Mouse (Mus musculus) C2C12 (cell line): ENCODE data around the gene Qpct. TPM values are rescaled to one million over a fixed set of nuclear protein-coding genes. Genes with fewer than 3 reads are reported as not detected.

Source experiments
- H3K27me3 ChIP-seq: one replicate; pipeline ENCODE4 v1.6.1; 2011; ENCODE audit not compliant: control insufficient read depth, insufficient read depth, insufficient read length
- H3K36me3 ChIP-seq: one replicate; pipeline ENCODE4 v1.6.1; 2011; ENCODE audit not compliant: control insufficient read depth, insufficient read depth
- H3K4me3 ChIP-seq: one replicate; pipeline ENCODE4 v1.5.1; 2011; ENCODE audit warnings: mild to moderate bottlenecking, control low read depth; ENCODE audit not compliant: poor library complexity, insufficient read depth, severe bottlenecking
- H3K79me2 ChIP-seq: one replicate; pipeline ENCODE4 v1.6.1; 2011; ENCODE audit not compliant: control insufficient read depth, insufficient read depth
- H3K79me3 ChIP-seq: one replicate; pipeline ENCODE4 v1.6.1; 2011; ENCODE audit warnings: low read depth, control low read depth
- H3ac ChIP-seq: one replicate; pipeline ENCODE3; 2011; ENCODE audit warnings: low read depth; ENCODE audit not compliant: control insufficient read depth, insufficient read length
- CEBPB ChIP-seq: IDR thresholded peaks from one replicate; pipeline ENCODE4 v1.6.1; 2011; ENCODE audit warnings: low read depth, mild to moderate bottlenecking, control low read depth, moderate library complexity
- CTCF ChIP-seq: IDR thresholded peaks from one replicate; pipeline ENCODE4 v1.5.1; 2011; ENCODE audit not compliant: control insufficient read depth, insufficient read depth, insufficient read length
- FOSL1 ChIP-seq: IDR thresholded peaks from one replicate; pipeline ENCODE4 v1.8.0; 2011; ENCODE audit warnings: mild to moderate bottlenecking, low read length; ENCODE audit not compliant: poor library complexity, insufficient read depth, severe bottlenecking
- MAX ChIP-seq: IDR thresholded peaks from one replicate; pipeline ENCODE4 v1.6.1; 2011; ENCODE audit warnings: mild to moderate bottlenecking, control low read depth
- MYOD1 ChIP-seq: IDR thresholded peaks from one replicate; pipeline ENCODE4 v1.6.1; 2011; ENCODE audit warnings: low read depth; ENCODE audit not compliant: control insufficient read depth, insufficient read length
- MYOG ChIP-seq: IDR thresholded peaks from one replicate; pipeline ENCODE4 v1.6.1; 2011; ENCODE audit not compliant: control insufficient read depth, insufficient read length; ENCODE audit errors: extremely low read depth
- USF1 ChIP-seq: IDR thresholded peaks from one replicate; pipeline ENCODE4 v1.6.1; 2011; ENCODE audit warnings: low read depth, mild to moderate bottlenecking, control low read depth, moderate library complexity
- polyA plus RNA-seq: library from polyadenylated mRNA; unstranded; fragments of >200 nt; fragmentation: generic; extraction: Trizol; gene quantifications from one replicate; pipeline ENCODE4 v1.2.1, GENCODE M21; 2012; ENCODE audit warnings: missing spikeins

Qpct gene
- polyA plus RNA-seq, 1 experiment: 0.71 TPM

DNA sequence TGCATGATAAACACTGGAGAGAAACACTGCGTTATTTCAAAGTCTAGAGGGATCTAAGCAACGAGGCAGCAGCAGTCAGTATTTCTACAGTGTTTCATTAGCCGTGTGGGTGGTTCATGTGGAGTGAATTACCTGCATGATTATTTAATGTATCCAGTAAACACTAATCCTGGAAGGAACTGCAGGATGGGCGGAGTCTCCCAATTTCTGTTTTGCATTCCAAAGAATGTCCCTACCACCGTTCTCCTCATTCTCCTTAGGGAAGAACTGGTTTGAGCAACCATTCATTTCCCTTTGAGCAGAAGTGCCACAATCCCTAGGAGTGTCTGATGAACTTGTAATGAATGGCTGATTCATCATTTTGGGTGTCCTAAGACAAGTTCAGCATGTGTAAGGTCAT lies 8.5 kb downstream of the Qpct start:
- Histone ChIP-seq H3K27me3 (no peaks in the 10 kb centered on the region), H3K79me2 (no peaks in the 10 kb centered on the region), H3K36me3 (no peaks in the 10 kb centered on the region), H3K79me3 (no peaks in the 10 kb centered on the region), H3ac (no peak overlapping the region), H3K4me3 (no peak overlapping the region)
- TF ChIP-seq MYOG: no peak
- TF ChIP-seq MYOD1: no peak
- TF ChIP-seq USF1: no peak
- TF ChIP-seq CEBPB: no peak
- TF ChIP-seq CTCF: no peak
- TF ChIP-seq MAX: no peak
- no peak for TF ChIP-seq FOSL1

DNA sequence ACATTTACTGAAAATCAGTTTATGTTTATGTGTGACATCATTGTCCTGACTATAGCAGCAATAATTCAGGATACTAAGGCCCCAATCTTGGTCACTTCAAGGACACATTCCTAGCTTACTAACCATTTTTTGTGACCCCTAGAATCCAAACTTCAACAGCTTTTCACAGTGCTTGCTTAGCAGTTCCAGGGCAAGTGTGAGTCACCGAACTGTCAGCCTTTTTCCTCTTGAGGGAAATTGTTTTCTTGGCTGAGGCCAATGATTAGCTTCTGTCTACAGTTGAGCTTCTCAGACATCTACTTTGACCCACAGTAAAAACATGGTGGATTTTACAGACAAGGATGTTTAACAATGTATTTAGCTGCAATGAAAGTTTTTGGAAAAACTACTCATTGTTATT lies 12.5 kb downstream of the Qpct start:
- Histone ChIP-seq H3K27me3 (no peaks in the 10 kb centered on the region), H3K79me2 (no peaks in the 10 kb centered on the region), H3K79me3 (no peaks in the 10 kb centered on the region), H3K4me3 (no peak overlapping the region), H3K36me3 (no peaks in the 10 kb centered on the region), H3ac (no peak overlapping the region)
- TF ChIP-seq USF1: no peak
- TF ChIP-seq MYOD1: no peak
- no peak for TF ChIP-seq CEBPB
- TF ChIP-seq MYOG: no peak
- TF ChIP-seq CTCF: no peak
- TF ChIP-seq MAX: no peak
- TF ChIP-seq FOSL1: no peak

DNA sequence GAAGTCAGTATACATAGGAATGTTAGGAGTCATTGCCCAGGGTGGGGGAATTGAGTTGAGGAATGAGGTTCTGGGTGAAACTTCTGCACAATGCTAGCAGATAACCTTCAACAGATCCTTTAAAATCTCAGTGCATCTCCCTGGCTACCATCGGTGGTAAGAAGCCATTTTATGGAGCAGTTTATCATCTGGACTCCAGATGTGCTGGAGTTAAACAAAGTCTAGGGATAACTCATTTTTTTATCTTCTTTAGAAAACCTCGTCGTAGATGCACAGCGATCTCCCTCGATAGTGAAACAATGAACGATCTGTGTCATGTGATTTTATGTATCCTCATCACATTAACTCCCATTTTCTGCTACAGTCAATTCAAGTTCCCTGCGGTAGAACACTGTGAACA lies 16.9 kb downstream of the Qpct start:
- Histone ChIP-seq H3K79me2 (no peaks in the 10 kb centered on the region), H3ac (no peak overlapping the region), H3K79me3 (no peaks in the 10 kb centered on the region), H3K27me3 (no peaks in the 10 kb centered on the region), H3K4me3 (no peak overlapping the region), H3K36me3 (no peaks in the 10 kb centered on the region)
- TF ChIP-seq MYOD1: no peak

DNA sequence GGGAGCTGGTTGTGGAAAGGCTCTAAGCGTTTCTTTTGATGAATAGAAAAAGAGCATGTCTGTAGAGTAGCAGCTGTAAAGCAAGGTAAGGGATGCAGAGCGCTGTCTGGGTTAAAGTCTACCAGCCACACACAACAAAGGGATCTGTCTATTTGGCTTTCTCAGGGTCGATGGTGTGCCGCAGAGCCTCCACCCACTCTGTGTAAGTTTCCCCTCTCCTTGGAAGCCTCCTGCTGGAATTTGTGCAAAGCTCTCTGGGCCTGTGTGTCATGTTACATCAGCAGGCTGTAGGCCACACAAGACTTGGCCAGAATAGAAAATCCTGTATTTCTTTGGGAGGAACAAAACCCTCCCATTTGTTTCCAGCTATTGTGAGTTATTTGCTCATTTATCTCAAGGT lies 17.3 kb downstream of the Qpct start:
- Histone ChIP-seq H3K27me3 (no peaks in the 10 kb centered on the region), H3K36me3 (no peaks in the 10 kb centered on the region), H3K79me3 (no peaks in the 10 kb centered on the region), H3ac (no peak overlapping the region), H3K4me3 (no peak overlapping the region), H3K79me2 (no peaks in the 10 kb centered on the region)
- no peak for TF ChIP-seq MAX
- no peak for TF ChIP-seq MYOD1
- TF ChIP-seq CEBPB: no peak
- no peak for TF ChIP-seq USF1
- no peak for TF ChIP-seq MYOG
- TF ChIP-seq FOSL1: no peak
- no peak for TF ChIP-seq CTCF

DNA sequence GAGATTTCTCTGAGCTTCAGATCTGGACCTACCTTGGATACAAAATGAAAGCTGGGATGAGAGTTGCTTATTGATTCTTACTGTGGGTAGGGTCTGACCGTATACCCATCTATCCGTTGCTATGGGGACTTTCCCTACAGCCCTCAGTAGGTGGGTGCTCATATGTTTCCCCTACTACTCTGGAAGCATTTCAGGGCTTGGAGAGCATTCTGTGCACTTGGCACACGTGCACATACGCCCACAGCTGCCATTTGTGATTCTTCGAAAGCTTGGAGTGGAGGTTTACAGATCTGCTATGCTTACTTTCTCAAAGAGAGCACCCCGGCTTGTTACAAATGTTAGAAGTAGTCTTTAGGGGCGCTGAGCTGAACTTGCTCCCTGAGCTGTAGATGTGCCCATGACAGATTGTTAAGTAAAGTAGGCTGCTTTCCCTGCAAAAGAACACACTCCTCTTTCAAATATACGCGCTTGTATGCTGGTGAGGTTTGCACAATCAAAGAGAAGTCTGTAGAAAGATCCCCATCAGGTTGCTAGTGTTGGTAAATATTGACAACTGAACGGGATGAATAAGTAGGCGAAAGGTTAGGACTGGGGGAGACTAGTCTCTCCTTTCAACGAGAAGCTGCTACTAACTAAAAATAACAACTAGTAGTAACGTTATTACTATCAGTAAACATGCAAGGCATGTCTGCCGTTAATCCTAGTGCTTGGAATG lies 18.2 kb downstream of the Qpct start:
- Histone ChIP-seq H3K4me3 (no peak overlapping the region), H3K79me3 (no peaks in the 10 kb centered on the region), H3ac (no peak overlapping the region), H3K79me2 (no peaks in the 10 kb centered on the region), H3K27me3 (no peaks in the 10 kb centered on the region), H3K36me3 (no peaks in the 10 kb centered on the region)
- TF ChIP-seq CTCF: no peak
- no peak for TF ChIP-seq USF1
- TF ChIP-seq FOSL1: no peak
- TF ChIP-seq MYOD1: no peak
- TF ChIP-seq MYOG: no peak
- TF ChIP-seq MAX: no peak
- TF ChIP-seq CEBPB: no peak

DNA sequence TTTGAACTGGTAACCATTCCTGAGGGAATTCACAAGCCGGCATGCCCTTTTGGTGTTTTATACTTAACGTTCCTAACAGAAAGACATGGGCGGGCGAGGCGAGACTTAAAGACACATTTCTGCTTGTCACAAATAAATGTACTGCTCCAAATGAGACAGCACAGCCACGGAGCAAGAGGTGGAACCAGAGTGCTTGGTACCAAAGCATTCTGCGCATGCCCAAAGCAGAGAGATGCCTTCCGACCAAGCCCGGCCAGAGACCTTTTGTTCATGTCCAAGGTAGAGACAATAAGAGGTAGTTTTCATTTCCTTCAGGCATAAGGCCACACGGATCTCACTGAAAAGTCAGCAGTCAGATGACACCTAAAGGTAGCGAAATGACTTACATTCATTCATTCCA lies 20.2 kb downstream of the Qpct start:
- Histone ChIP-seq H3ac (no peak overlapping the region), H3K4me3 (no peak overlapping the region), H3K36me3 (no peaks in the 10 kb centered on the region), H3K79me2 (no peaks in the 10 kb centered on the region), H3K79me3 (no peaks in the 10 kb centered on the region), H3K27me3 (no peaks in the 10 kb centered on the region)
- TF ChIP-seq MYOD1 (no peak), USF1 (no peak), FOSL1 (no peak), MYOG (no peak)
